Mouse (Mus musculus) T-cell, adult 2 months (primary cell): ENCODE results near the gene Tstd2.
A peak's percentile ranks its signal among the peaks of the same experiment; 100 is the strongest.

ENCODE experiments used
- DNase-seq: peaks from one replicate; pipeline ENCODE4 v3.0.0; 2022; ENCODE audit warnings: low spot score

The Tstd2 gene

DNA sequence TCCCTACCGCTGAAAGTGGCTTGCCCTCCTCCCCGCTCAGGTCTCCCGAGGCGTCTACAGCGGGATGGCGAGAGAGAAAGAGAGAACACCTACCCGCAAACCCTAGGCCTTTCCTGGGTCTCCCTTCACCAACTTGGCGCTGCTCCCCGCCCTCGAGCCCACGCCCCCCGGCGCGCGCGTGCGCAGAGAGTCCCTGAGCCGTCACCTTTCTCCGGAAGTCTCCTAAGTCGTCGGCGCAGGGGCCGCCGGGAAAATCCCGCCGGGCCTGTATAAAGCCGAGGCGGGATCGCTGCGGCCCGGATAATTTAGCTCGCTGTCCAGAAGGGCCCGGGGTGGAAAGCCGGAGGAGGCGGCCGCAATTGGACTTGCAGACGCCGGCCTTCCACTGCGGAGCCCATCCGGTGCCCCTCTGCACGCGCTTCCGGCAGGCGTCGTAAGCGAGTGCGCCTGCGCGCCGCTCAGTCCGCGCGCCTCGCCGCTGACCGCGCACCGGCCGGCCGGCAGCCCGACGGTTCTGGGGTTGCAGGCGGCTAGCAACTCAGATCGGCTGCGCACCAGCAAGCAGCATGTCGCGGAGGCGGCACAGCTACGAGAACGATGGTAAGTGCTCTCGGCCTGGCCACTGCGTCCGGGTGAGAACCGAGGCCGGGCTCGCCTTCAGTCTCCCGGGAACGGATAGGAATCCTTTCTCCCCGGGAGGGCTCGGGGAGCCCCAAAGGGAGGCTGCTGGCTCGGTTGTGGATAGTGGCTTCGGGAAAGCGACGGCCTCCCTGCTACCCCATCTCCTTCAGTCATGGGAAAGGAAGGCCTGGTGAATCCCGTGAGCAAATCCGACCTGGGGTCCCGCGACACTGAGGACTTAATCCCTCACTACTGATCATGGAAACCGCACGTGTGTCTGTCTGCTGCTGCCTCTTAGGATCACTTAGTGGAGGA lies at the start of gene Tstd2, which contains the start of gene Ncbp1:
TSS of gene Tstd2 (minus strand) at position 408 of the 936 bp plus-strand sequence.
TSS of gene Ncbp1 (plus strand) at position 327 of the 936 bp plus-strand sequence.
- DNase-seq: peak; percentile 90

DNA sequence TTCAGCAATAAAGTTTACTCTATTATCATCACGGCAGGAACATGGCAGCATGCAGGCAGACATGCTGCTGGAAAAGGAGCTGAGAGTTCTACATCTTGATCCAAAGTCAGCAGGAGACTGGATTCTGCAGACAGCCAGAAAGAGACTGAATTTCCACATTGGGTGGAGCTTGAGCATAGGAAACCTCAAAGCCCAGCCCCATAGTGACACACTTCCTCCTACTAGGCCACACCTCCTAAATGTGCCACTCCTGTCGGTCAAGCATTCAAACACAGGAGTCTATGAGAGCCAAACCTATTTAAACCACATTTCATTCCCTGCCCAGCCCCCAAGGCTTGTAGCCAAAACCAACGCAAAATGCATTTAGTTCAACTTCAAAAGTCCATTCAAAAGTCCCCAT lies 48.0 kb upstream of the Tstd2 start:
- DNase-seq: no peak

DNA sequence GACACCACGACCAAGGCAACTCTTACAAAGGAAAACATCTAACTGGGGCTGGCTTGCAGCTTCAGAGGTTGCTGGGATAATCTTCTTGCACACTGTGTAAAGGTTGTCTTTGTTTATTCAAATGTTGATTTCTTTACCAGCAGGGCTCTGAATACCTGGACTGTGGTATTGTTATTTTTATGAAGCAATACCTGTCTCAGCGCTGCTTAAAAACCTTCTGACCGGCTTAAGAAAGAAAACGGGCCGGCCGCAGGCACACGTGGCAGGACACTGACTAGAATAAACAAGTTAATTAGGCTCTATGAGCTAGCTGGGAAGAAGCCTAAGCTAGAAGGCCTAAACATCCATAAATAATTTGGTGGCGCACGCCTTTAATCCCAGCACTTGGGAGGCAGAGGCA lies 47.4 kb upstream of the Tstd2 start:
- DNase-seq: no peak

DNA sequence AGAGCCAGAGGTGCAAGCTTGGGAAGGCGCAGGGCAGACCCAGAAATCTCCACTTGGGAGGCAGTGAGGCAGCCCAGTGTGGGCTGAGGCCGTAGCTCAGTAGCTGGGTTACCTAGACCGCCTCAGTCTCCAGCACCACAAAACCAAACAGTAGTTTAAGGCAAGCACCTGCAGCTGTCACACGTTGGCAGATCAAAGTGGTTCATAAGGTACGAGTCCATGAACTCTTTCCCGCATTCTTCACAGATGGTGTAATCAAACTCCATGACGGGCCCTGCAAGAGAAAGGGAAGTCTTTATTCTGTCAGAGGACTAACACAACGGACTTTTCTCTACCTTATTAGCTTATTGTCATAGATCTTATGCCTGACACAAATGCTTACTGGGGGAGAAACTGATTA lies 46.9 kb upstream of the Tstd2 start:
- DNase-seq: no peak

DNA sequence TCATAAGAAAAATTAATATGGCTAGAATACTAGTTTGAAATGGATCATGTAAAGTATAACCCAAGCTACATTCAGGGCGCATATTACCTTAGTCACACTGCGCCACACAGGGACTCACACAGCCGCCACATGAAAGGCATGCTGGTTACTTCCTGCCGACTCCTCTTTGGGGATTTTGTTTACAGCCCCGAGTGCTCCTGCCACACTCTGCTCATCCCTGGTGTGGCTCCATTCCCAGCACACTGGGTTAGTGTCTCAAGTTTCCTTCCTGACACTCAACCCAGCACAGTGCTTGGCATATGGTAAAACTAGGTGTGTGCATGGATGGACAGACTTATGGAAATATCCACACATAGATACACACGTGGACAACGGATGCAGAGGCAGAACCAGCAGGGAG lies 43.7 kb upstream of the Tstd2 start:
- peak; percentile 42 for DNase-seq

DNA sequence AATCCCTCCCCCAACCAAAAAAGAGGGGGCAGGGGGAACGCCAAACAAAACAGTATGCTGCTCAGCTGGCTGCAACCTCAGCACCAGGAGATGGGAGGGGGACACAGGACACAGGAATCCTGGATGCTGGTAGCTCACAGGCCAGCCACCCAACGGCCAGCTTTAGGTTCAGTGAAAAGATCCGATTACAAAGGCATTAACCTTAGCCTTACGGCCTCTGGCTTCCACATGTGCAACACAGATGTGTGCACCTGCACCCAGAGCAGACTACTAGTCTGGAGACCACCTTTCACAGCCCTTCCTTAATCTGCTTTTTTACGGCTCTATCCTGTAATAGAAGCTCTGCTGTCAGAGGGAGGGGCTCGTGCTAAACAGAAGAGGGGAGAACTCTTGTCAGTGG lies 42.7 kb upstream of the Tstd2 start:
- DNase-seq: no peak

DNA sequence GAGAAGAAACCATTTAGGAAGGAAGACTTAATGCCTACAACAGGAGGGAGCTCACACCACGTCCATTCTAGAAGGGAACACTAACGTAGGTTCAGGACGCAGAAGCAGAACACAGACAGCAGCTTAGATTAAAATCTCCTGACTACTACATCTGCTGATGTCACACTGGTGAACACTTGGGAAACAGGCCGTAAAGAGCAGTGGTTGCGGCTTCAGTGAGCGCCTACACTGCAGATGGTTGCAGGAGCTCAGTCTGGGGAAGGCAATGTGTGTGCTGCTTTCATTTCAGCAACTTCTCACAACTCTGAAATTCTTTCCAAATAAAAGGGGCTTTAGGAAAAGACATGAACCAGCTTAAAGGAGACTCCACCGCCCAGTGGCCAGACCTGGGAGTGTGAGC lies 39.0 kb upstream of the Tstd2 start:
- no peak for DNase-seq

DNA sequence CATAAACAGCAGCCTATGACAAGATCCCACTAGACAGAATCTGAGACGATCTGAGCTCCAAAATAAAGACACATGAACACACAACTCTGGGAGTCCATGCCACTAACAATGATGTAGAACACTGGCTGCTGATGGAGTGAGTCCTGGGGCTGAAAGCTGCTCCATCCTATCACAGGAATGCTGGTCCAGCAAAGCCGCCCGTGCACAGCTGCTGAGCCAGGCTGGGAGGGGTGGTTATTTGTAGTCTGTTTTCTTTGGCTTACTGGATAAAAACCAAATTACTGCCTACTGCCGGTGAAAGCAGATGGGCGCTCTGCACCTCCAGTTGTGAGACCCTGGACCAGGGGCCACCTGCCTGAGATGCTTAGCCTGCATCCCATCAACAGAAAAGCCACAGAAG lies 38.5 kb upstream of the Tstd2 start:
- no peak for DNase-seq

DNA sequence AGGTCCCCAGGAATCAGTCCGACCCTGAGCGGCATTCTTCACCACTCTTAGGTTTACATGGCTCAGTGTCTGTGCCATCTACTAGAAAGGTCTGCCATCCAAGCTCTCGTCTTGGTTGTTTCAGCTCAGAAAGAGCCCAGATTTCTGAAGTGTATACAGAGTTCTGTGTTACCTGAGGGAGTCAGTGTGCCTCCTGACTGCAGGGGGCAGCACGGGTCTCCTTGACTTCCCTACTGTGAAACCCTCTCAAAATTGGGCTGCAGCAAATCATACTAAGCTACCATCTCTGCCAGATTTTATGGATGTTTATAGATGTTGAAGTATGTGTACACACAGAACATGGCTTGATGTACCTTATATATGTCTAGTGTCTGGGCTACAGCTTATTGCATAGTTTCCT lies 37.8 kb upstream of the Tstd2 start:
- DNase-seq: no peak

DNA sequence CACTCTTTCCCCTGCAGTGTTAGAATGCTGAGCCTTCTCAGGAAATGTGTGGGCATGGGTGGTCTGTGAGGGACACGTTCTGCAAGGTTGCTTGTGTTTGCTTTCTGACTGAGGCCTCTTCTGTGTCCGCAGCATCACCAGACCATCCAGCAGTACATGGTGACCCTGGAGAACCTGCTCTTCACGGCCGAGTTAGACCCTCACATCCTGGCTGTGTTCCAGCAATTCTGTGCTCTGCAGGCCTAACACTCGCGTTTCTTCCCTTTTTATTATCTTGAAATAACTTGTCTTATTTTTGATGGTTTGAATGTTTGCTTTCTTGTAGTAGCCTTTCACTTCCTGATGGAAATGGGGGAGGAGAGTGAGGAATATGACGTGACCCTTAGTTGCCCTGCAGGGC lies 33.3 kb upstream of the Tstd2 start:
- DNase-seq: no peak

DNA sequence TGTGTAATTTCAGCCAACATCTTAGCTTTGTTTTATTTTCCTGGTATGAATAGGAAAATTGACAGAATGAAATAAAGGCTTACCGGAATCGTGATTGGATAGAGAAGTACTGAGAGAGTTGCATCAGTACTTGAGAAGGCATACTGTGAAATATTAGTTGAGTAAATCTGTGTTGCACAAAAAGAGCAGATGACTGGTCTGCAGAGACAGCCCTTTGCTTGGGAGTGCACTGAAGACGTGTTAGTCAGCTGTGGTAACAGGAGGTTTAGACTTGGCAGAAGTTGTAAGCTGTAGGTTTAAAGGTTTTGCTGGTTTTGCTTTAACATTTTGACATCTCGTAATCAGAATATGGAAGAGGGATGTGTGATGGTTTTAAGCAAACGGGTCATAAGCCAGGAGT lies 27.3 kb upstream of the Tstd2 start:
- DNase-seq: no peak

DNA sequence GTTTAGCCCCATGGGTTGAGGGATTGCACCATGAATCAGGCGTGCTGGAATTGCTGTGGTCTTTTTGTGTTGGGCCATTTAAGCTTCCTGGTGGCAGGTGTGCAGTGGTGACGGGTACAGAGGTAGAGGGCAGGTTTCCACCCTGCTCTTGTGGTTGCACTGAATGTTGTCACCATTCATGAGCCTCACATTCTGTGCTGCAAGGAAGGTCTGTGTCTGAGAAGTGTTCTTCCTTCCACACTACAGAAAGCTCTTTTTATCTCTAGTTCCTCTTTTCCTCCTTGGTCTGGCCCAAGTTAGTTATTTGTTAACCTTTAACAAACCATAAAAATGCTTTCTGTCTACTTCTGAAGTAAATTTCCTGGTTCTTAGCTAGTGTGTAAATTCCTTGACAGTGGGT lies 25.5 kb upstream of the Tstd2 start:
- DNase-seq: peak; percentile 13

DNA sequence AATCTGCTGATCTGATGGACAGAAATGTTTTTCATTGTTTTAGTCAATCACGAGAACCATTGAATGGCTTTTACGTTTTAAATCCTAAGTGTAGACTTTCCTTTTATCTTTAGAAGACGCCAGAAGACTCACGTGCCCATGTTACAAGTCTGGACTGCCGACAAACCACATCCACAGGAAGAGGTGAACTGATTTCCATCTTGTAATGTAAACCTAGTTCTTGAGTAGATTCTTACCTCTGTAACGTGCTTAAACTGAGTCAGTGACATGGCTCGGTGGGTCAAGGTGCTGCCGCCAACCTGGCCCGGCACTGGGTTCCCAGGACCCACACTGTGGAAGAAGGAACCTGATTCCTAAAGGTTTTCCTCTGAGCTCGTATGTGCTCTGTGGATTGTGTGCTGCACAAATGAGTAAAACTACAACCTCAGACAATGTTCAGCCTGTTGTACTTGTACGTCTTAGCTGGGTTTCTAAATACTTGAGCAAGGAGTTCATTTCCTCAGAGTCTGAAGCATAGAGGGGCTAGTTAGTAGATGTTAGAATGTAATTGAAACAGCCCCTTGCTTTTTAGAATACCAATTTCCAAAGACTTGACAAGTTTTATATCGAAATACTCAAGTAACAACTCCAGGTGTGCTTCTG lies 13.5 kb upstream of the Tstd2 start:
- peak; percentile 80 for DNase-seq

DNA sequence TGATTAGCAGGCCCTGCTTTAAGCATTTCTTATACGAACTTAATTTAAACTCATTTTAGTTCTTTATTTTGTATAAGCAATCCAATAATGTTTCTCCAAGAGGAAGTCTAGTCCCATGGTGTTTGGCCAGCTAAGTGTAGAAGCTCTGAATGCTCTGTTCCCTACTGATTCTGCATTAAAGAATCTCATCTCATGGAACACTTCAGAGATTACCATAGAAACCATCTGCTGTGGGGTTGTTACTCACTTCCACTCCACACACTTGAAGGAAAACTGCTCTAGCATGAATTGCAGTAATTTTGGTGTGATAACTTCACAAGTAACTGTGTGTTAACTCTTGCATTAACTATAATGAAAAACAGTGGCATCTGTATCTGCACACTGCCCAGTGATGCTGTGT lies 8.4 kb upstream of the Tstd2 start:
- no peak for DNase-seq

DNA sequence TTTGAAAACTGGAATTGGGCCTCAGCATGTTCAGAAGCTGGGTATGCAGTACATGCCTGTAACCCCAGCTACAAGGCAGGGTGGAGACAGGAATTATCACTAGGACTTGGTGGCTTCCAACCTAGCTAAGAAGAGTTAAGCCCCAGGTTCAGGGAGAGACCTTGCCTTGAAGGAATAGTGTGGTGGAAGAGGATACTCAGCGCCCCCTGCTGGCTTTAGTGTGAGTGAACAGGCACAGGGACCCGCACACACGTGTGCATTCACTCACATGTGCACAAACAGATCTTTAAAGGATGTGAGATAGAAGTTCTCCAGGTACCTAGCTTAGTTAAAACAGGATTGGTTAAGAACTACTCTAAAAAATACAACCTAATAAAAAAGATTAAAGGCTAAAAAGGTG lies 5.8 kb upstream of the Tstd2 start:
- DNase-seq: peak; percentile 39

DNA sequence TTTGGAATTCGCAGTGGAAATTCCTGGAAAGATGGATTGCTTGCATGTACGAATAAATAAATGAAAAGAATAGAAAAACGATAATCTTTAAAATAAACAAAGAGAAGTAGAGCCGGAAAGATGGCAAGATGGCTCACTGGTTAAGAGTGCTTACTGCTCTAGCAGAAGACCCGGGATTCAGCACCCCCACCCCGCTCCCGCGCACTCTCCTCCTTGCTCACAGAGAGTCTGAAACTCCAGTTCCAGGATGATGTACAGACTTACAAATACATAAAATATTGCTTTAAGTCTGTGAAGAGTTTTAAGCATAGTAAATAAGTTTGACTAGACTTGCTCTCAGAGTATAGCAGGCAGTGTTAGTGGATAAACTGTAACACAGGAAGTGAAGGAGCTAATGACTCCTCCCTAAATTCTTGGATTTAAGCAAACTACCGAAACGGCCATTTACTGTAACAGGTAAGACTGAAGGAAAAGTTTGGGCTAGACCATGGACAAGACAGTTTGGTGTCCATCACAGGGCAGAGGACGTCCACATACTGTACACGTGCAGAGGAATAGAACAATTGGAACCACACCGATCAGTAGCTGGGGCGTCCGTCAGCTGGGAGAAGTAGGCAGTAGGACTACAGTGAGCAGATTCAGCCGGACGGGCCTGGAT lies 736 bp downstream of the Tstd2 start:
- no peak for DNase-seq

DNA sequence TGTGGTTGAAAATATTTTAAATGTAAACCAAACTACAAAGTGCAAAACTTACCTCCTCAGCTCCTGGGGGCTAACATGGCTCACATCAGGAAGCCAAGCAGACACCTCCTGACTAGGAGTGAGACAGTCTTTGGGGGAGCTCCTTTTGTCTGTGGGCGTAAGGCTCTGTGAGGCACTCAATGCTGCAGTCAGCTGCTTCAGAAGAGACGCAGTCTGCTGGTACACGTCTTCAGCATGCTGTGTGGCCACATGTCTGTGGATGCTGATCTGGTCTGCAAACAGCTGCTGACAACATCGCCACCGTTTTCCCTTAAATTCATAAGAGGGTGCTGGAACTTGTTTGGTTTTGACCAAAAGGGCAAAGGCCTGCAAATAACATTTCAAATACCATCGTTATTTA lies 6.7 kb downstream of the Tstd2 start:
- DNase-seq: no peak

DNA sequence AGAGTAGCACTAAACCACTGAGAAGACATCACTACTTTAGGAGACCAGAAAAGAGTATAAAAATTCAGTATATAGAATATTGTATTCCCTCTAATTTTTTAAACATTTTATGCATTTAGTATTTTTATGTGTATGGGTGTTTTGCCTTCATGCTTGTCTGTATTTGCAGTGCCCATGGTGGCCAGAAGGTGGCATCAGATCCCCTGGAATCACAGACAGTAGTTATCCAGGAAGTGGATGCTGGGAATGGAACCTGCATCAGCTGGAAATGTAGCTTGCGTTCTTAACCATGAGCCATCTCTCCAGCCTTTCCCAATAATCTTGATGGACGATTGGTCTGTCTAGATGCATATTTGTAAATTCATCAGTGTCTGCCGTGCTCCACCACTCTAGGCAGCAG lies 8.3 kb downstream of the Tstd2 start:
- peak; percentile 51 for DNase-seq

DNA sequence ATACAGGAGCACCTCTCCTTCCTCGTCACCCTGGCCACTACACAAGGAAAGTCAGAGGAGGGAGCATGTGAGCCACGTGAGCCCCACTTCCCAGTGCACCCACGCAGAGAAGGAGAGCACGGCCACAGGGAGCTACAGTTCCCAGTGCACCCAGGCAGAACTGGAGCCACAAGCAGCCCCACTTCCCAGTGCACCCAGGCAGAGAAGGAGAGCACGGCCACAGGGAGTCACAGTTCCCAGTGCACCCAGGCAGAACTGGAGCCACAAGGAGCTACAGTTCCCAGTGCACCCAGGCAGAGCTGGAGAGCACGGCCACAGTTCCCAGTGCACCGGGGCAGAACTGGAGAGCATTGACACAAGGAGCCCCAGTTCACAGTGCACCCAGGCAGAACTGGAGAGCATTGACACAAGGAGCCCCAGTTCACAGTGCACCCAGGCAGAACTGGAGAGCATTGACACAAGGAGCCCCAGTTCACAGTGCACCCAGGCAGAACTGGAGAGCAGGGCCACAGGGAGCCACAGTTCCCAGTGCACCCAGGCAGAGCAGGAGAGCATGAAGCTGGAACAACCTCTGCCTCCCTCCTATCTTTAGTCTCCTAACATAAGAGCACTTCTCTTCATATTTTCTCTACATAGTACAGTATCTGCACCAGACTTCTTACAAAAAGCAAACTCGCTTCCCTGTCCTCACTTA lies 9.0 kb downstream of the Tstd2 start:
- no peak for DNase-seq

DNA sequence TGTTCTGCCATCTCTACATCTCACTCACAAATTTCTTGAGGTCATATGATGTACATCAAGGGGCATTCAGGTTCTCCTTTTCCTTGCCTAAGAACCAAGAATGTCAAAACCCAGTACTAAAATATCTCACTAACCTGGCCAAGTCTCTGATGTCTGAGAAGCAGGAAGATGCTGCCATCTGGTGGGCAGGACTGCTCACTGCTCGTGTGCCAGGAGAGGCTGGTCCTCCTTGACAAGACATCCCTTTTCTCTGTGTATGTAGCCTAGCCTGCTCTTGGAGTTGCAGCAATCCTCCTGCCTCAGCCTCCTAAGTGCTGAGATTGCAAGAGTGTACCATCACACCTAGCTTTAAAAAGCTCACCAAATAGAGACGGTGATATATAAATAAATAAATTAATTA lies 12.0 kb downstream of the Tstd2 start:
- peak; percentile 48 for DNase-seq

DNA sequence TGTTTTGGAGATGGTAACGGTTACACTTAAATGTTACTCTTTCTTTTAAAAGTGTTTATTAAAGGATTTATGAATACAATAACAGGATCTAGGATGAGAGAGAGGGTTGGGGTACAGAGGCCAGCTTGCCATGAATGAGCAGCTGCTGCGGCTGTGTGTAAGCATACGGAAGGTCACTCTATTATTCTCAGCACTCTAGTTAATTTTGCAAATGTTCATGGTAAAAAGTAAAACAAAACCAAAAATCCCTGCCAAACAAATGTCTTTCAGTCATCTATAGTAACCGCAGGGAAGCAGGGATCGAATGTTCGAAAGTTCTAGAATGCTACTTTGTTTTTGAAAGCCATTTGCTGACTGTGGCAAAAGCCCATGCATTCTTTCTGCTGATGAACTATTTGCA lies 15.1 kb downstream of the Tstd2 start:
- DNase-seq: no peak

DNA sequence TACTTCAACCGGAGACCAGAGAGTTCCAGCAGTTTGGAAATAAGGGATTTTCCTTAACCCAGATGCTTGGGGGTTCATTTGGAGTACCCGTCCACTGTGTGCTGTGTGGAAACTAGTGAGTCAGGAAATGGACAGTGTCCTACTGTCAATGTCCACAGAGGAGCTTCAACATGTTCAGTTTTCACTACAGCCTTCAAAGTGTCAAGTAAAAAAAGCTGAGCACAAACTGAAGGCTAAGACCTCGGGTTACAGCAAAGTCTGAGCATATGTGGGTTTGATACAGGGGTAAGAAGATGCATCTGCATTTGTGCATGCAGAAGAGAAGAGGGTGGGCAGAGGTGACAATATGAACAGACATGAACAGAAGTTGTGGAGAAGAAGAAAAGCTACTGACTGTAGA lies 17.7 kb downstream of the Tstd2 start:
- DNase-seq: no peak
